Mouse (Mus musculus) Patski (cell line): ENCODE results near the gene Pip4k2a. TPM values are rescaled to one million over a fixed set of nuclear protein-coding genes. Genes with fewer than 3 reads are reported as not detected.

Experiments
- ATAC-seq: fragments of 100-300 bp; one replicate; pipeline ENCODE4 v1.8.0; 2021
- CTCF ChIA-PET: fragments of 350-600 bp; sonication (Branson Sonifier 250); formaldehyde crosslinking; loops from one replicate; lab custom pipeline; 2022; ENCODE audit warnings: inconsistent platforms; lab: Charles Lee
- POLR2A ChIA-PET: fragments of 350-600 bp; sonication (Branson Sonifier 250); formaldehyde crosslinking; loops from one replicate; lab custom pipeline; 2022; ENCODE audit warnings: antibody characterized with exemption, inconsistent platforms; lab: Charles Lee
- DNase-seq: peaks from one replicate; pipeline ENCODE4 v3.0.0-alpha.2; 2011; ENCODE audit warnings: low read depth, low spot score
- H3K27me3 ChIP-seq: fragments of 371-371 bp; one replicate; pipeline ENCODE4 v1.5.1; 2021
- CTCF ChIP-seq: fragments of 100-300 bp; IDR thresholded peaks from one replicate; pipeline ENCODE4 v1.5.1; 2021
- in situ Hi-C: fragments of 300-500 bp; cut with MboI; formaldehyde crosslinking; loops from 3 replicates; pipeline ENCODE4 v1.11.1; 2018; ENCODE audit warnings: low pct_unique_long_range_greater_than_20kb, mixed read lengths
- polyA plus RNA-seq: library from polyadenylated mRNA; unstranded; gene quantifications from one replicate; pipeline ENCODE4 v1.2.3, GENCODE M21; 2021

Gene Pip4k2a
- polyA plus RNA-seq, 1 experiment from 2014 or later: 17.6 TPM

DNA sequence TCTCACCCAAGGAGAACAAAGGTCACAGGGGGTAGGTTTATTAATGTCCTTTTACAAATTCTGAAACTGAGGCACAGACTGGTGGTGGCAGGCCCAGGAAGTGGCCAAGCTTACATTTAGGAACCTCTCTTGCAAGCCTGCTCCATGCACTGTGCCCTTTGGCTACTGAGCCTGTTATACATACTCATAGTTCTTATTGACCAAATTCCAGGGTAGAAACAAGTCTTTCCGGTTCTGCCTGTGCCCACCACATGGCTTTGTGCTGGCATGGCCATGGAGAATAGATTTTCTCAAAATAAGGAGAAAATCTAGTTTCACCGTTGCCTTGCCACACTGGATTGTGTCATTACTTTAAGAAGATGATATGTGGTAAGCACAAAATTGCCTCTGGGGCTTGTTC, 190.0 kb downstream of the Pip4k2a start:
- ATAC-seq (no peak), DNase-seq (no peak)
- in situ Hi-C loops: no loop called here
- peaks cover 8% of the 10 kb centered on the region for H3K27me3 ChIP-seq
- POLR2A ChIA-PET: no interaction called here
- no peak for TF ChIP-seq CTCF
- CTCF ChIA-PET: no interaction called here

GRCm38 (mm10) chr2:18801281-18801862, 196.6 kb downstream of the Pip4k2a start:
- in situ Hi-C loops: no loop called here
- peaks cover 12% of the 10 kb centered on the region for H3K27me3 ChIP-seq
- POLR2A ChIA-PET: no interaction called here
- no peak for DNase-seq
- ATAC-seq: no peak
- CTCF ChIA-PET: interaction anchor here (0.6 kb wide), 1 partner anchor 19 kb away, joined by 3 read pairs; no protein-coding TSS in a partner anchor
- no peak for TF ChIP-seq CTCF

DNA sequence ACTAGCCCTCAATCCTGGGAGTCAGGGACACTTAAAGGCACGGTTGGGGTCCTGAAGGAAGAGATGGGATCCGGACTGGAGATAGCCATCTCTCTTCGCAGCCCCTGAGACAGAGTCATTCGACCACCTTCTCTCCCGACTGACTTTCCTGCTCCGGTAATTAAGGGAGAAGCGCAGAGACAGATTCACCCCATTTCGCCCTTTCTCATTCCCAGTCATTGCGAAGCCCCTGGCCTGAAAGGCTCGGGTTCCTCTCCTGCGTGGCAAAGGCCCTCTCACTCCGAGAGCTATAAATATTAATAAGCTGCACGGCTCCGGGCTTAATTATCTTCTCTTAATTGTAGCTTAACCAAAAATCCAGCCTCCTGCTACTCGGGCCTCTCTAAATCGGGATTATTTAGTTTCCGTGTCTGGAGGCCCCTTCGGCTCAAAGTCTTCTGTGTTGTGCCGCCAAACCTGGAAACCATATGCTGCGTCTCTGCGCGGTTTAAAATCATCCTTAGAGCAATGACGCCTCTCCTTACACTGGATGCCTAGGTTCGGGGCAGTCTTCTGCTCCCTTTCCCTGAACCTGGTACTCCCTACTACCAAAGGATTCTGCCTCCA, 197.2 kb downstream of the Pip4k2a start:
- CTCF ChIA-PET: no interaction called here
- peaks cover 12% of the 10 kb centered on the region for H3K27me3 ChIP-seq
- POLR2A ChIA-PET: no interaction called here
- ATAC-seq (no peak), DNase-seq (no peak)
- in situ Hi-C loops: no loop called here
- TF ChIP-seq CTCF: no peak

DNA sequence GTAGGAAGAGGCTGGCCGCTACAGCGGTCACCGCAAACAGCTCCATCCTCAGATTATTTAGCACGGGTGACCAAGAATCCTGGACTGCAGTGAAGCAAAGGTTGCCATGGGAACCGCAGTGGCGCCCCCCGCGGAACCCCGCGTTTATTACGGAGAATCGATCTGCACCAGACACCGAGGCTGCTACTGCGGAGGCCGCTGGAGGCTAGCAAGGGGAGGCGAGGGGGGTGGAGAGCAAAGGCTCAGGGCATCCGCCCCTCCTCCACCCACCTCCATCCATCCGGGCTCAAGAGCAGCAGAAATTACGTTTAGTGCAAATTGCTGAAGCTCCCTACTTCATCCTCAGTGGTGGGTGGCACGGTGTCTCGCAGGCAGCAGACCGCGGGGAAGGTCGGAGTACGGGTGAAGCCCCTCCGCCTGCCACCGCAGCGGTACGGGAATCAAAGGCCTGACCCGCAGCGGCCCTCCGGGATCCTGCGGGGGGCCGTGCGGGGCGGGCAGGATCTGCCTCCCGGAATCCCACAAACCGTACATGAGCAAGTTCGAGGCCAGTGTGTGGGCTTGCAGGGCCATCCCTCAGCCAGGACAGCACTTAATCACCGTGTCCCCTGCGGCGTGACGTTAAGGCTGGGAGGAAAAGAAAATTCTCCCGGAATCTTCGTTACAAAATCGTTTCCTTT, 197.8 kb downstream of the Pip4k2a start:
- ChIA-PET CTCF (no interaction called here), POLR2A (no interaction called here)
- in situ Hi-C loops: no loop called here
- H3K27me3 ChIP-seq: peaks cover 12% of the 10 kb centered on the region
- ATAC-seq (no peak), DNase-seq (no peak)
- no peak for TF ChIP-seq CTCF

DNA sequence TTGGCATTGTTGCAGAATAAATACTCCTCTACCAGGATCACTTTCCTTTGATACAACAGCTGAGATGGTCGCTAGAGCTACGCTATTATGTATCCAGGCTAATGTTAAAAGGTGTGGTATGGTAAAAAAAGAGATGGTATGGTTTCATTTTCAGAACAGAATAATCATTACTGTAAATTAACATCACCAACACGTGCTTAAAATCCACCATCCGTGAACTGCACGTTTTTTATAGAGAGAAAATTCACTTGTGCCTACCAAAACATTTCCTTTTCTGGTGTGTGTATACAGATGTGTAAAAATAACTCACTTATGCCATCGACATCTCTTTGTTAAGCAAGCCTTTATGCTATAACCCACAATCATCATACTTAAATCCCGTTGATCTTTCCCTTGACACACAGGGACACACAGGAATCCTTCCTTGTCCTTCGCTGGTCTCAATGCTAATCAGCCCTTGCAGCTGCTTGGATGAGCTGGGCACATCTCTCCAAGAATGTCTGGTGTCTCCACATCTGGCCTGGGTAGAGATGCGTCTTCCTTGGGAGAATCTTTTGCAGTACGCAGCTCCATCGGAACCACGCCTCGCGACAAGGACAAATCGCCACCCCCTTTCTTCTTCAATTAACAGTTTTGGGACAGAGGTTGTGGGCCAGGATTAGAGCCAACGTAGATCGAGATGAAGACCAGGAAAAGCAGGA, 198.5 kb downstream of the Pip4k2a start:
- ChIA-PET CTCF (no interaction called here), POLR2A (no interaction called here)
- H3K27me3 ChIP-seq: peaks cover 12% of the 10 kb centered on the region
- DNase-seq (no peak), ATAC-seq (no peak)
- TF ChIP-seq CTCF: no peak
- in situ Hi-C loops: no loop called here

DNA sequence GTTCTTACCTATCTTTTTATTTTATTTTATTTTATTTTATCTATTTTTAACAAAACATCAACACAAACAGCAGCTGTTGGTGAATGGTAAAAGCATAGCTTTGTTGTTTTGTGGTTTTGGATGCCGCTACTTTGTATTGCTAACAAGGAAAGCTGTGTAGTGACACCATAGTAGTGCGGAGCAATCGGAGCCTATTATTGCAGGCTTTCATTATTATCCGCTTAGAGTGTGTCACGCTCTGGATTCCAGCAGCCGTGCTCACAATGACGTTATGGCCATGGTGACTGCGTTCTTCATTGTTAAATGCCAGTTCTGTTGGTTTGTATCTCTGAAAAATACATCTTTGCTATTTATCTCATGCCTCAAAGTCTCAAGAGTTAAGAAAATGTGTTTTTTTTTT, 200.2 kb downstream of the Pip4k2a start:
- peaks cover 12% of the 10 kb centered on the region for H3K27me3 ChIP-seq
- ATAC-seq (no peak), DNase-seq (no peak)
- ChIA-PET CTCF (interaction anchor here (0.9 kb wide), 1 partner anchor 32 kb away, joined by 3 read pairs; no protein-coding TSS in a partner anchor), POLR2A (no interaction called here)
- no peak for TF ChIP-seq CTCF
- in situ Hi-C loops: no loop called here

GRCm38 (mm10) chr2:18794261-18794660, 203.7 kb downstream of the Pip4k2a start:
- no peak for DNase-seq
- no peak for ATAC-seq
- in situ Hi-C loops: no loop called here
- peaks cover 10% of the 10 kb centered on the region for H3K27me3 ChIP-seq
- ChIA-PET CTCF (no interaction called here), POLR2A (no interaction called here)
- no peak for TF ChIP-seq CTCF

Other genes starting within 250 kb of the Pip4k2a start
- 0.53 TPM for gene 4930426L09Rik, start 217 bp upstream of the Pip4k2a start, polyA plus RNA-seq
- gene Armc3, start 201.2 kb upstream of the Pip4k2a start, polyA plus RNA-seq: not detected